Mouse (Mus musculus): Measurements from ENCODE around the gene Gm16253.
A peak's percentile ranks its signal among the peaks of the same experiment; 100 is the strongest.

Gm16253 gene

DNA sequence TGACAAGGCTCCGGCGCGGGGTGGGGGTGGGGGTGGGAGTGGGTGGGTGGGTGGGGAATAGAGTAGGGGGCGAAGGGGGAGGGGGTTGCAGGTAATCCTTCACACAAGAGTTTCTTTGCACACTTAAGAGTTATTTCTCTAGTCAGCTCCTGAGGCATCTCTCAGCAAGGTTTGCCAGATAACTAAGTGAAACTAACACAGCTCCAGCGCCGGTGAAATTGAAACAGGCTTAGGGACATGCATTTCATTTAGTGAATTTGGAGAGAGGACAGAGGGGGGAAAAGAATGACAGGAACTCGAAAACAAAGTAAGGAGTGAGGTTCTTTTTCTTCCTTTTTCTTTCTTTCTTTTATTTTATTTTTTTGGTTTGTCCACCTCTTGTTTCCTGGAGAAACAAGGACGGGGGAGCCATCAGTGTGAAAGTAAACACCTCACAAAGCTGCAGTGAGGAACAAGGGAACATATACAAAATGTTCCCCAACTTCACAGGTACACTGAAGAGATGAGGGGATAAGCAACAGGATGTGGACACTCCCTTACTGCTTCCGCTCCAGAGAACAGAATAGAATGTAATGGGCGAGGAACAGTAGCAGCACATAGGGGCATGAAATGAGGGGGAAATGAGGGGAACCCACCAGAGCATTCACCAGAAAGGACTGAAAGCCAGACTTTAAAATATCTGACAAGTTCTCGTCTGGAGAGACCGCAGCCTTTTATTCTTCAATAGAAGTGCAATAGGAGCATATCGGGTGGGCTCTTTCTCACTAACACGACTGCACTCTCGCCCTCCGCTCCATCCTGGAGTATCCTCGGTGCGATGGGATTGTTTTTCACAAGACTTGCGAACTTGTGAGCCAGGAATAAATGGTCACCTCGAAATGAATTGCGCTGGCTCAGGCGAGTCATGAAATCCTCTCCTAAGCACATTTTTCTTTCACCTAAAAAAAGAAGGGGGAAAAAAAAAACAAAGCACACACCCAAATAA, 19.8 kb upstream of the Gm16253 start:
- peak in 1 of 2 experiments; percentile 77 for DNase-seq (ENCODE audit: inconsistent age in 2 of 2, low spot score in 1 of 2)

GRCm38 (mm10) chr3:96557694-96558093, 19.1 kb upstream of the Gm16253 start, which contains the start of gene Txnip:
Txnip (plus strand) TSS chr3:96557957.
- DNase-seq (ENCODE audit: inconsistent age in 2 of 2, low spot score in 1 of 2) = peak; percentile 100

GRCm38 (mm10) chr3:96558159-96558558, 18.6 kb upstream of the Gm16253 start:
- no peak for DNase-seq (ENCODE audit: inconsistent age in 2 of 2, low spot score in 1 of 2)

DNA sequence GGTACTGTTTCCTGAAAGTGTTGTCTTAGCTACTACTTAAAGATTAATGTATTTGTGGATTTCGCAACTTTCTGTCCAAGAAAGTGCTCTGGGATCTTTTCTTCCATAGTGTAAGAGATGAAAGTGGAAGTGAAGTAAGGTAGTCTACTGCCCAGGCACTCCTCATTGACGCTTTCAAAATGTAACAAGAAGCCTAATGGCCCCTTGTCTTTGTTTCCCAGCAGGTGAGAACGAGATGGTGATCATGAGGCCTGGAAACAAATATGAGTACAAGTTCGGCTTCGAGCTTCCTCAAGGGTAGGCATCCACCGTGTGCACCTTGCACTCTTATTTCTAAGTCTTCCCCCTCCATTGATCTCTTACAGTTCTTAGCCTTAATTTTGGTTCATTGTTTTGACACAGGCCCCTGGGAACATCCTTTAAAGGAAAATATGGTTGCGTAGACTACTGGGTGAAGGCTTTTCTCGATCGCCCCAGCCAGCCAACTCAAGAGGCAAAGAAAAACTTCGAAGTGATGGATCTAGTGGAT, 18.1 kb upstream of the Gm16253 start:
- peak in 1 of 2 experiments; percentile 72 for DNase-seq (ENCODE audit: inconsistent age in 2 of 2, low spot score in 1 of 2)

DNA sequence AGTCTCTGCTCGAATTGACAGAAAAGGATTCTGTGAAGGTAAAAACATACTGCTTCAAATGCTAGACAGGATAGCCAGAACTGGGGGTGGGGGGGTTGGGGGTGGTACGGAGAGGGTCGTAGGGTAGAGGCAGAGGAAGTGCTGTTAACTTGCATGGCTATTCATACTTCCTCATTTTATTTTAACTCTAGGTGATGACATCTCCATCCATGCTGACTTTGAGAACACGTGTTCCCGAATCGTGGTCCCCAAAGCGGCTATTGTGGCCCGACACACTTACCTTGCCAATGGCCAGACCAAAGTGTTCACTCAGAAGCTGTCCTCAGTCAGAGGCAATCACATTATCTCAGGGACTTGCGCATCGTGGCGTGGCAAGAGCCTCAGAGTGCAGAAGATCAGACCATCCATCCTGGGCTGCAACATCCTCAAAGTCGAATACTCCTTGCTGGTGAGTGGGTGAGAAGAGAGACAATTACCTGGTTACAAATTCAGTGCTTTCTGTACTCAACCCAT, 17.3 kb upstream of the Gm16253 start:
- DNase-seq (ENCODE audit: inconsistent age in 2 of 2, low spot score in 1 of 2) = peak in 1 of 2 experiments; percentile 77

GRCm38 (mm10) chr3:96559911-96560850, 16.6 kb upstream of the Gm16253 start:
- DNase-seq (ENCODE audit: inconsistent age in 2 of 2, low spot score in 1 of 2) = peak in 1 of 2 experiments; percentile 80

- peak in 1 of 2 experiments; percentile 71 for DNase-seq (ENCODE audit: inconsistent age in 2 of 2, low spot score in 1 of 2)
These were observed 15.7 kb upstream of the Gm16253 start for GRCm38 (mm10) chr3:96560881-96561668.

- DNase-seq (ENCODE audit: inconsistent age in 2 of 2, low spot score in 1 of 2) = peak in 1 of 2 experiments; percentile 77
These were observed 14.7 kb upstream of the Gm16253 start for GRCm38 (mm10) chr3:96561946-96562681.

GRCm38 (mm10) chr3:96563267-96563666, 13.5 kb upstream of the Gm16253 start:
- peak in 1 of 2 experiments; percentile 55 for DNase-seq (ENCODE audit: inconsistent age in 2 of 2, low spot score in 1 of 2)

DNA sequence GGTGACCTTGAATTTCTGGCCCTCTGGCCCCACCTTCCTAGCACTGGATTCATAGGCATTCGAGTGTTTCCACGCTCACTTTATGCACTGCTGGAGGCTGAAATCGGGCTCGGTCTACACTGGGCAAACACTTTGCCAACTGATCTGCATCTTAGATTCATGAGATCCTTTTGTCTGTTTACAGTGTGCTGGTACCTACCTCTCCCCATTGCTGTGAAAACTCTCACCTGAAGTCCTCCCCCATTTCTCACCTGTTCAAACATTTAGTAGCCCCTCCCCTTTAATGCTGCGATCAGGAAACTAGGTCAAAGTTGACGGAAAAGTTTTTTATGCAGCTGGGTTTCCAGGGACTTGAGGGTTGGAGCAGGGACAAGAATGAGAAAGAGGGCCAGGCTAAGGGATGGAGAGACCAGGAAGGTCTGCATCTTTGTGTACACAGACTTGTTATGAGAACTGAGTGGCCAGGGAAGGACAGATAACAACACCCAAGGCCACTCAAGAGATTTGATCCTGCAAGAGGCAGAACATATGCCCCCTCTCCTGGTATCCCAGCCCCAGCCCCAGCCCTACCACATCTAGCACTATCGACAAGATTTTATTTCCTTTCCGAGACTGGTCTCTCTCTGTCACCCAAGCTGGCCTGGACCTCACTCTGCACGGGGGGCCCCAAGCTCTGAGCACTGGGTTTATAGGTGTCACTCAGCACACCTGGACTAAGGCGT, 12.7 kb upstream of the Gm16253 start:
- DNase-seq (ENCODE audit: inconsistent age in 2 of 2, low spot score in 1 of 2) = peak in 1 of 2 experiments; percentile 74

DNA sequence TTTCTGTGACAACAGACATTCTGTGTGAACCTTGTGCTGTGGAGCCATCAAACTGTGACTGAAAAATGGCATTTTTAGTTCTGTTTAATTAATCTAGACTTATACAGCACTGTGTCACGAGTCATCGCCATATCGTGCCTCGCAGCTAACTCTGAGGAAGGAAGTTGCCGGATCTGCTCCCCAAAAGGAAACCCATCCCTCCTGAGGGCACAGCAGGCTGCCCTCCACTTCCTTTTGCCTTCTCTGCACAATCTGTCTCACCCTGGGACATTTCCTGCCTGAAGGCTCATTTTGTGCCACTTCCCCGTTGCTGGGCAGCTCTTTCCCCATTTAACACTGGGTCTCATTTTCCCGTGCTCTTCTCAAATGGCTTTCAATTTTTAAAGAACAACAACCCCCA, 12.2 kb upstream of the Gm16253 start:
- peak; percentile 62 to 79 for DNase-seq (ENCODE audit: inconsistent age in 2 of 2, low spot score in 1 of 2)

GRCm38 (mm10) chr3:96565105-96565504, 11.7 kb upstream of the Gm16253 start:
- no peak for DNase-seq (ENCODE audit: inconsistent age in 2 of 2, low spot score in 1 of 2)

GRCm38 (mm10) chr3:96566661-96567450, 9.9 kb upstream of the Gm16253 start:
- DNase-seq (ENCODE audit: inconsistent age in 2 of 2, low spot score in 1 of 2) = no peak

- no peak for DNase-seq (ENCODE audit: inconsistent age in 2 of 2, low spot score in 1 of 2)
These were observed 8.2 kb upstream of the Gm16253 start for GRCm38 (mm10) chr3:96568605-96569004.

DNA sequence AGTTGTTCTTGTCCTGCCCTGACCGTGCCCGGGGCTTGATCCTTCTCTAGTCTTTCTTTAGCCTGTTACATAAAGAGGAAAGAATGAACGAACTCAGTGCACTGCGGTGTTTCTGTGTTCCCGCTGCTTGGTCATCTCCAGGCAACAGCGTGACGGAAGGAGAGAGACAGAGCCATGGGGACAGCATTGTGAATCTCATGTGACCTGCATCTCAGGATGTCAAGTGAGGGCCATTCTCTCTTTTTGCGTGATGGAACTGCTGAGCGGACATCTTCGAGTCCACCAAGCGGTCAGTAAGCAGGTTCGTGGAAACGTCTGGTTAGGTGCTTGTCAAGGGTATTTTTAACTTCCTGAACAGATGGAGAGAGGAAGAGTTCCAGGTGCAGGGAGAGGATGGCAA, 7.3 kb upstream of the Gm16253 start:
- no peak for DNase-seq (ENCODE audit: inconsistent age in 2 of 2, low spot score in 1 of 2)

GRCm38 (mm10) chr3:96569966-96570605, 6.7 kb upstream of the Gm16253 start:
- no peak for DNase-seq (ENCODE audit: inconsistent age in 2 of 2, low spot score in 1 of 2)

DNA sequence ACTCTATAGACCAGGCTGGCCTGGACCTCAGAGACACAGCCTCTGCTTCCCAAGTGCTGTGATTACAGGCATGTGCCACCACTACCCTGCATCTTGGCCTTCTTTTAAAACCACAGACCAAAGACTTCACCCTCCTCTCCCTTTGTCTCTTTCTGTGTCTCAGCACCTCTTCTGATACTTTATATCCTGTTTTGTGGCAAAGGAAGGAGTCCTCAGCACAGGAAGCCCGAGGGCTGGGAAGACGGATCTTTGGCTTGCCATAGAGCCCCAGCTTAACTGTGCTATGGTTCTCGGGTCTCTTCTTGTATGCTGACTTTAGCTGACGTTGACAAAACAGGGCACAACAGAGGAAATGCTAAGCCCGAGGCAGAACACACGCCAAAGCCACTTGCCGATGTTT, 6.1 kb upstream of the Gm16253 start:
- peak in 1 of 2 experiments; percentile 48 for DNase-seq (ENCODE audit: inconsistent age in 2 of 2, low spot score in 1 of 2)
